Mouse (Mus musculus) liver, embryonic 18 days (tissue): ENCODE data around the gene Vstm2a. TPM values are rescaled to one million over a fixed set of nuclear protein-coding genes. Genes with fewer than 3 reads are reported as not detected.

Source experiments
- polyA plus RNA-seq: library from polyadenylated mRNA; depleted of rRNA; stranded (reverse); fragments of >200 nt; gene quantifications from 2 replicates; pipeline ENCODE4 v1.2.3, GENCODE M21; 2012; rRNA removed

The Vstm2a gene
- not detected in 2 replicates for polyA plus RNA-seq

DNA sequence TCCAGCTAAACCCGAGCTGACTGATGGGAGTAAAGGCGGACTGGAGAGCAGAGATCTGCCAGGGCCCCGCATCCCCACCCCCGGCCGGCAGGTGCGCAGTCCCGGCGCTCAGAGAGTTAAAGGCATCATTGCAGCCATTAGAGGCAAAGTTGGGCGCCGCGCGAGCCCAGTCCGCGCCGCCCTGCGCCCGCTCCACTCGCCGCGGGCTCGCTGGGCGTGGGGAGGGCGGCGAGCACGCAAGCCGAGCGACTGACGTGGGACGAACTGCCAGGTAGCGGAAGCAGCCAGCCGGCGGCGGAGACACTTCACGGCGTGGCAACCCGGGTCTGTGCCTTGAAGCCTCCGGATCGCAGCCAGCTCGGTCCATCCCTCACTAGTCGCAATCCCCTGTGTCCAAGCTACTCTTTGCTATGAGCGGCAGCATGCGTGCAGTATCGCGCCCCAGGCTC lies at the start of gene Vstm2a:
Gene Vstm2a, plus strand, starts transcription at position 252 of the 449 bp plus-strand sequence.

